Mouse (Mus musculus) ES-E14 (cell line): ENCODE data around the gene Lmbr1l. TPM values are rescaled to one million over a fixed set of nuclear protein-coding genes. Genes with fewer than 3 reads are reported as not detected.
"Not testable (repeated sequence)": the region's sequence is repeated elsewhere in the genome, so short reads cannot be mapped to it uniquely, and the experiment has no call there.

Experiments used
- DNase-seq: peaks from one replicate; pipeline ENCODE4 v3.0.0-alpha.2; 2013; ENCODE audit warnings: low read depth, low spot score
- H3K27ac ChIP-seq: 2 replicates; pipeline ENCODE4 v1.5.1; 2012; ENCODE audit warnings: low read depth, mild to moderate bottlenecking, low read length, moderate library complexity, mixed read lengths; ENCODE audit not compliant: poor library complexity, insufficient read depth, severe bottlenecking
- H3K36me3 ChIP-seq: 2 replicates; pipeline ENCODE4 v1.6.1; 2012; ENCODE audit warnings: mild to moderate bottlenecking, low read length, moderate library complexity, mixed read lengths; ENCODE audit not compliant: control insufficient read depth, poor library complexity, insufficient read depth, severe bottlenecking
- H3K4me1 ChIP-seq, 2 experiments: fragments of 150-350 bp in 1 of 2; sonication (generic) in 1 of 2; 2 replicates each; pipeline ENCODE4 v1.6.1; 2012; ENCODE audit warnings: low read length in 2 of 2, mild to moderate bottlenecking in 1 of 2, mixed read lengths in 1 of 2; ENCODE audit not compliant: control insufficient read depth in 2 of 2, insufficient read depth in 2 of 2, poor library complexity in 1 of 2
- H3K4me3 ChIP-seq, 2 experiments: fragments of 150-350 bp in 1 of 2; sonication (generic) in 1 of 2; 2 replicates each; pipeline ENCODE4 v1.5.1; 2012; ENCODE audit warnings: low read length in 2 of 2, low read depth in 1 of 2, mild to moderate bottlenecking in 1 of 2, mixed read lengths in 1 of 2; ENCODE audit not compliant: insufficient read depth in 1 of 2, poor library complexity in 1 of 2, severe bottlenecking in 1 of 2
- H3K9ac ChIP-seq: 2 replicates; pipeline ENCODE4 v1.6.1; 2012; ENCODE audit warnings: low read depth, mild to moderate bottlenecking, low read length, mixed read lengths; ENCODE audit not compliant: poor library complexity, insufficient read depth, severe bottlenecking
- H3K9me3 ChIP-seq: fragments of 150-350 bp; sonication (generic); 2 replicates; pipeline ENCODE4 v1.6.1; 2012; ENCODE audit warnings: low read depth, mild to moderate bottlenecking, low read length; ENCODE audit not compliant: control insufficient read depth, insufficient read depth
- CHD2 ChIP-seq: IDR thresholded peaks from 2 replicates; pipeline ENCODE4 v1.6.1; 2014; ENCODE audit warnings: mild to moderate bottlenecking, low read depth, low read length, inconsistent platforms
- HCFC1 ChIP-seq: IDR thresholded peaks from 2 replicates; pipeline ENCODE4 v1.6.1; 2012; ENCODE audit warnings: low read length, inconsistent platforms, borderline replicate concordance; ENCODE audit not compliant: insufficient read depth
- MAFK ChIP-seq: IDR thresholded peaks from 2 replicates; pipeline ENCODE4 v1.6.1; 2014; ENCODE audit warnings: mild to moderate bottlenecking, low read depth, low read length, inconsistent platforms; ENCODE audit not compliant: insufficient read depth
- ZC3H11A ChIP-seq: IDR thresholded peaks from 2 replicates; pipeline ENCODE4 v1.6.1; 2012; ENCODE audit warnings: low read depth, mild to moderate bottlenecking, inconsistent platforms, low read length, borderline replicate concordance
- ZNF384 ChIP-seq: IDR thresholded peaks from 2 replicates; pipeline ENCODE4 v1.6.1; 2012; ENCODE audit warnings: low read depth, low read length, inconsistent platforms
- in situ Hi-C, 2 experiments: fragments of 600-800 bp; cut with MboI; formaldehyde crosslinking; loops; one replicate each; pipeline ENCODE4 v1.15.1; 2025; ENCODE audit warnings: low sequenced_read_pairs in 2 of 2, inconsistent platforms in 1 of 2; ENCODE audit not compliant: unreplicated experiment in 2 of 2
- total RNA-seq: library from RNA; depleted of rRNA; stranded (reverse); fragments of 300-350 nt; gene quantifications from 2 replicates; pipeline ENCODE4 v1.2.3, GENCODE M21; 2012

Gene Lmbr1l
- total RNA-seq, 1 experiment: 55.1 TPM

DNA sequence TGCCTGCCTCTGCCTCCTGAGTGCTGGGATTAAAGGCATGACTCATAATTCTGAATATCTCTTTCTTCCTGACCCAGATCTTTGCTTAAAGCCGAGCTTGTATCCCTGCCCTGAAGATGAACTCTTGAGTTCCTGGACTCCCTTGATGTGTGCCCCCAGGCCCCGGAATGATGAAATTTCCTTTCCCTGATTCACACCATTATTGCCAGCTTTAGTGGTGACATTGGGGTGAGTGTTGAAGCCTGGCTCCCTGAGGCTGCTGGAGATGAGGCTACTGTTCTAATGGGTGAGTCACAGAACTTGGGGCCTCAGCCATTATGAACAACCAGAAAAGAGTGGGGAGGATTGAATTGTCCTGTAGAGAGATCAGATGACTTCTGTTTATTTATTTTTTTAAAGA is 23.5 kb upstream of the Lmbr1l start:
- no peaks in the 10 kb centered on the region for H3K36me3 ChIP-seq
- no peak overlapping the region for H3K4me3 ChIP-seq
- H3K4me1 ChIP-seq: peaks cover 2 to 7% of the 10 kb centered on the region in 2 experiments; a peak in 2 of 4 replicates
- DNase-seq: no peak
- H3K9me3 ChIP-seq: no peaks in the 10 kb centered on the region
- in situ Hi-C loops: no loop called here
- no peak overlapping the region for H3K9ac ChIP-seq
- H3K27ac ChIP-seq: no peak overlapping the region
- TF ChIP-seq ZC3H11A (no peak), CHD2 (no peak), ZNF384 (no peak), HCFC1 (no peak), MAFK (no peak)

DNA sequence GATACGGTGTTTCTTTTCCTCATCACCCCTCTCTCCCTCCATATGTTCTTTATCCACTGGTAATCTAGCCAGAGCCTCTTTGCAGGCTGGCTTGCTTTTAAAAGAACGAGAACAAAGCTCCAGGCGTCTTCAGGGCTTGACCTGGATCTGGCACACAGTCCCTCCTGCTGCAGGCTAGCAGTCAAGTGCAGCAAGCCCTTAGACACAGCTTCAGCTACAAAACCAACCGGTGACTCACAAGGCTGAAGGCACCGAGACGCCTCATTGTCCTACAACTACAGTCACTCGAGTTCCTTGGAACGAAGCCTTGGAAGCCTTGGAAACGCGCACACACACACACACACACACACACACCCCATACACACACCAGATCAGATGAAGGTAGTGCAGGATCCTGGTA is 22.8 kb upstream of the Lmbr1l start:
- H3K36me3 ChIP-seq: no peaks in the 10 kb centered on the region
- H3K27ac ChIP-seq: no peak overlapping the region
- DNase-seq: no peak
- in situ Hi-C loops: no loop called here
- H3K4me1 ChIP-seq: peaks cover 6 to 7% of the 10 kb centered on the region in 2 experiments; a peak in 3 of 4 replicates
- H3K9ac ChIP-seq: no peak overlapping the region
- no peak for TF ChIP-seq MAFK
- no peak for TF ChIP-seq ZNF384
- TF ChIP-seq CHD2: no peak
- no peak for TF ChIP-seq HCFC1
- TF ChIP-seq ZC3H11A: no peak
- H3K9me3 ChIP-seq: no peaks in the 10 kb centered on the region
- no peak overlapping the region for H3K4me3 ChIP-seq

GRCm38 (mm10) chr15:98934217-98934839 is 16.3 kb upstream of the Lmbr1l start, which contains the start of gene Tuba1b:
TSS of gene Tuba1b (minus strand) at chr15:98934565.
- in situ Hi-C loops: no loop called here

DNA sequence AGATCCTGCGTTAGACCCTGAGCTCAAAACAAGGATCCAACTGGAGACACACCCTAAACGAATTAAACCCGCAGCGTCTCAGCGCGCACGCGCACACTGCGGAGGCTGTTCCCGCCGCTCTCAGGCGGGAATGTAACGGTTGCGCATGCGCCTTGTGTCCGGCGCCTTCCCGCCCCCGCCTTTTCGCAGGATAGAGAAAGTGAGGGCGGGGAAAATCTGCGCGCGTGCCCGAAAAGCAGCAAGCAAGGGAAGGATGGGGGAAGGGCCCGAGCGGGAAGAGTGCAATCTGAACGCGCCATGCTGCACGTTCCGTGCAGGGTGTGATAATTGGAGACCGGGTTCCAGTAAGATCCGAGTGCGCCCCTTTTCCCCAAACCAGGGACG is 15.8 kb upstream of the Lmbr1l start:
- DNase-seq: peak; percentile 97
- no peaks in the 10 kb centered on the region for H3K9me3 ChIP-seq
- peaks cover 14% of the 10 kb centered on the region for H3K36me3 ChIP-seq
- H3K4me1 ChIP-seq: peaks cover 0 to 10% of the 10 kb centered on the region in 2 experiments; a peak in 2 of 4 replicates
- H3K27ac ChIP-seq: peak overlapping the region; percentile 99
- TF ChIP-seq HCFC1 (peak; percentile 49; the same call in 1 of the 2 replicates), CHD2 (no peak)
- in situ Hi-C loops: no loop called here
- peak overlapping the region; percentile 90 to 95 for H3K4me3 ChIP-seq
- peak overlapping the region; percentile 99 for H3K9ac ChIP-seq

More at GRCm38 (mm10) chr15:98934217-98934839, 16.3 kb upstream of the Lmbr1l start, which contains the start of gene Tuba1b:
- H3K9ac ChIP-seq: peak within 1 kb of the TSS; percentile 99
- H3K9me3 ChIP-seq: no peaks in the 10 kb centered on the region
- peak within 1 kb of the TSS; percentile 99 for H3K27ac ChIP-seq
- peak; percentile 72 for DNase-seq
- peak within 1 kb of the TSS; percentile 90 to 95 for H3K4me3 ChIP-seq
- TF ChIP-seq CHD2 (no peak), HCFC1 (no peak), MAFK (no peak), ZC3H11A (no peak), ZNF384 (no peak)
- peaks cover 0 to 5% of the 10 kb centered on the region in 2 experiments; a peak in 2 of 4 replicates for H3K4me1 ChIP-seq
- peaks cover 14% of the 10 kb centered on the region for H3K36me3 ChIP-seq

GRCm38 (mm10) chr15:98933004-98933671 is 15.1 kb upstream of the Lmbr1l start:
- Histone ChIP-seq H3K9ac (peak overlapping the region; percentile 99), H3K4me1 (peaks cover 0 to 12% of the 10 kb centered on the region in 2 experiments; a peak in 2 of 4 replicates), H3K36me3 (peaks cover 14% of the 10 kb centered on the region), H3K27ac (peak overlapping the region; percentile 99), H3K4me3 (peak overlapping the region; percentile 90 to 95)
- DNase-seq, H3K9me3 ChIP-seq, in situ Hi-C loops: not testable (repeated sequence)
